Mouse (Mus musculus) layer of hippocampus, adult 2 months (tissue): Measurements from ENCODE around the gene Zbtb22. TPM values are rescaled to one million over a fixed set of nuclear protein-coding genes. Genes with fewer than 3 reads are reported as not detected.

Source experiments
- DNase-seq, 2 experiments: peaks; one replicate each; pipeline ENCODE4 v3.0.0; 2022; ENCODE audit warnings: low spot score in 2 of 2
- H3K27ac ChIP-seq: fragments of 200-600 bp; 2 replicates; pipeline ENCODE4 v1.8.1; 2022
- H3K4me3 ChIP-seq: fragments of 200-600 bp; 2 replicates; pipeline ENCODE4 v1.8.1; 2022; ENCODE audit warnings: mild to moderate bottlenecking
- CTCF ChIP-seq: fragments of 200-600 bp; conservative IDR thresholded peaks from 2 replicates; pipeline ENCODE4 v1.8.1; 2022; ENCODE audit warnings: antibody characterized with exemption, mild to moderate bottlenecking, moderate library complexity
- total RNA-seq, 2 experiments: library from RNA; stranded (reverse); gene quantifications; 2 replicates each; pipeline ENCODE4 v1.2.3; 2021

Gene Zbtb22
- total RNA-seq, 2 experiments from 2014 or later: 31.4 to 31.8 TPM

- DNase-seq: peak in 1 of 2 experiments; percentile 55
- peak; percentile 50 for TF ChIP-seq CTCF
- Histone ChIP-seq H3K4me3 (peak overlapping the region; percentile 78), H3K27ac (peak overlapping the region; percentile 83)
Measured at GRCm38 (mm10) chr17:33919351-33920281, 3.9 kb downstream of the Zbtb22 start.

DNA sequence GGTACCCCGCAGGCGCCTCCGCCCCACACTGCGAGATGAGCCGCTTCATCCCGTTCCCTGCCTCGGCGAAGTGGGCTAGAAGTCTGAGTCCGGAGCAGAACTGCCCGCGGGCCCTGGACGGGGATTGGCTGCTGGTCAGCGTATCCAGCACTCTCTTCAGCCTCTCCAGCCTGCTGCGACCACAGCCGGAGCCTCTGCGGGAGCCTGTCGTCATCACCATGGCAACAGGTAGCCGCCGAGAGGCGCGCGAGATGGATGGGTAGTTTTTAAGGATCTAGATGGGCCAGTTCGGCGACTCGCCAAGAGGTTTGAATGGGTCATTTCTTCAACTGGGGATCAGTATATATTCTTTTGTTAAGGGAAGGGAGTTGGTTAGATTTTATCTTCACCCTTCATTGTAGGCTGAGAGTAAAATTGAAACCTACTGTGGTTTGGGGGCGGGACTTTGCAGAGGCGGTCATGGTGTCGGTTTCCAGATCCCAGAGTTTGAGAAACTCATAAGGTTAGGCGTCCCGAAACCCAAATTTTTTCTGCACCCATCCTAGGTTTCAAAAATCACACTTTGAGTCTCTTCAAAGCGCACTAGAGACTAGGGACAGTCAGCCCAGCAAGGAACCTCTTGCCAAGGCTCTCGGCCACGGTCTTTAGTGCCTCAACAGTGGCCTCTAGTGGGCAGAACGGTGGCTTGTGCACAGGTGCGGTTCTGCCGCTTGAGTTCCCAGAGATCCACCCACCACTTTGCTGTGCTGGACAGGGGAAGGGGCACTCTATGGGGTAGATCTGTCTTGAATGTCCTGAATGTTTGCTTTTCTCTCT, 4.8 kb downstream of the Zbtb22 start:
- peak; percentile 89 for TF ChIP-seq CTCF
- peak overlapping the region; percentile 83 for H3K27ac ChIP-seq
- DNase-seq: peak; percentile 75

DNA sequence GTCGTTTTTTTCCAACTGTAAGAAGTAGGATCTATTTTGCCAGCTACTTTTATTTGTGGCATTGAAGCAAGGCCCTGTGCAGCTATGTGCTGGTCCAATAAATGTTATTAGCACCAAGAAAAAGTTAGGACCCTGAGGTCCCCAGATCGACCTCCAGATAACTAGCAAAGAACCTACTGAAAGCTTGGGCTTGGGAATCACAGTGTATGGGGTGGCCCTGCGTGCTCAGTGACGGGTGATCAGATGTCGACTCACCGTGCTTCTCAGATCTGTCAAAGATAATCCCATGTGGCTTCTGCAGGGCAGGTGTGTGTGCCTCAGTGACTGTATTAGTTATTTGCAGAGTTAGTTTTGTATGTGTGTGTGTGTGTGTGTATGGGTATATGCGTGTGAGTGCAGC, 5.7 kb downstream of the Zbtb22 start:
- Histone ChIP-seq H3K4me3 (no peak overlapping the region), H3K27ac (no peak overlapping the region)
- TF ChIP-seq CTCF: no peak
- no peak for DNase-seq

More for the DNA sequence above, 4.8 kb downstream of the Zbtb22 start:
- peak overlapping the region; percentile 78 for H3K4me3 ChIP-seq

GRCm38 (mm10) chr17:33924577-33925283, 9.0 kb downstream of the Zbtb22 start:
- no peak for DNase-seq
- Histone ChIP-seq H3K27ac (no peak overlapping the region), H3K4me3 (no peak overlapping the region)
- peak; percentile 56 for TF ChIP-seq CTCF

DNA sequence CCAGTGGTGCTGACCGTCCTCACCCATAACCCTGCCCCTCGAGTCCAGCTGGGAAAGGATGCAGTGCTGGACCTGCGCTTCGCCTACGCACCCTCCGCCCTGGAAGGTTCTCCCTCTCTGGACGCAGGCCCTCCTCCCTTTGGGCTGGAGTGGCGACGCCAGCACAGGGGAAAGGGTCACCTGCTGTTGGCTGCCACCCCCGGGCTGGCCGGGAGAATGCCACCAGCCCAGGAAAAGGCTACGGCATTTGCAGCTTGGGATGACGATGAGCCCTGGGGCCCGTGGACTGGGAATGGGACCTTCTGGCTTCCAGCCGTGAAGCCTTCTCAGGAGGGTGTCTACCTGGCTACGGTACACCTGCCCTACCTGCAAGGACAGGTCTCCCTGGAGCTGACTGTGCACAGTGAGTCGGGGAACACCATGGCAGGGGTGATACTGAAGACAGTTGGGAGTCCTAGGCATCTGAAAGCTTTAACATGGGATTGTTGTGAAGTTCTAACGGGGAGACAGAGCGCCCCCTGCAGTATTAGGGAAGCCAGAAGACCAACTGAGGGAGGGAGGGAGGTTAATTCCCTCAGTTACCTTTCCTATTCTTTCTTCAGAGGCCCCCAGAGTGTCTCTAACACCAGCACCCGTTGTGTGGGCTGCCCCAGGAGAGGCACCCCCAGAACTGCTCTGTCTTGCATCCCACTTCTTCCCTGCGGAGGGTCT, 9.9 kb downstream of the Zbtb22 start:
- TF ChIP-seq CTCF: peak; percentile 39
- H3K27ac ChIP-seq: no peak overlapping the region
- H3K4me3 ChIP-seq: no peak overlapping the region
- no peak for DNase-seq

DNA sequence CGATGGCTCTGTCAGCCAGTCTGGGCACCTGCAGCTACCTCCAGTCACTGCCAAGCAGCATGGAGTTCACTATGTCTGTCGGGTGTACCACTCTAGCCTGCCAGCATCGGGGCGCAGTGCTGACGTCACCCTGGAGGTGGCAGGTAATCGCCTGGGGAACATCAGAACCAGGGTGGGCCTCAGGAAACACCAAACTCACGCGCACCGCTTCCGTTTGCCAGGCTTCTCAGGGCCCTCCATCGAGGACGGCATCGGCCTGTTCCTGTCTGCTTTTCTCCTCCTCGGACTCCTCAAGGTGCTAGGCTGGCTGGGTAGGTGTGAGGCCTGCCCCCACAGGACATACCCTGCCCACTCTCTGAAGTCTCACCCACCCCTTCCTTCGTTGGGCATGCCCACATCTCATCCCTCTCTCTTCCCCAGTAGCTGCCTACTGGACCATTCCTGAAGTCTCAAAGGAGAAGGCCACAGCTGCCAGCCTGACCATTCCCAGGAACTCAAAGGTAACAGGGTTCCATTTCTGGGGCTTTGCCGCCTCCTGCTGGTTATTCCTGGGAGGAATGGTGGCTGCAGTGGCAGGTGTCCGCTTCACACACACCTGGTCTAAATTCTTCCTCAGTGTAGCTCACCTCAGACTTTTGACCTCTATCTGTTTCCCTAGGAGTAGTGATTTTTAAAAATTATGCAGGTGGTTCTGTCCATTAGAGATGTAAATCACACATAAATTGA, 10.7 kb downstream of the Zbtb22 start:
- DNase-seq: no peak
- Histone ChIP-seq H3K4me3 (no peak overlapping the region), H3K27ac (no peak overlapping the region)
- peak; percentile 57 for TF ChIP-seq CTCF

- DNase-seq: no peak
- H3K4me3 ChIP-seq: peak overlapping the region; percentile 77
- peak overlapping the region; percentile 96 for H3K27ac ChIP-seq
- TF ChIP-seq CTCF: no peak
Measured at GRCm38 (mm10) chr17:33928251-33928947, 12.7 kb downstream of the Zbtb22 start.

GRCm38 (mm10) chr17:33929371-33930279, 13.9 kb downstream of the Zbtb22 start, which contains the start of gene Rgl2:
Gene Rgl2 (plus strand): TSS chr17:33929543.
- Histone ChIP-seq H3K4me3 (peak within 1 kb of the TSS; percentile 77), H3K27ac (peak within 1 kb of the TSS; percentile 96)
- TF ChIP-seq CTCF: peak; percentile 70
- peak; percentile 91 to 95 for DNase-seq

DNA sequence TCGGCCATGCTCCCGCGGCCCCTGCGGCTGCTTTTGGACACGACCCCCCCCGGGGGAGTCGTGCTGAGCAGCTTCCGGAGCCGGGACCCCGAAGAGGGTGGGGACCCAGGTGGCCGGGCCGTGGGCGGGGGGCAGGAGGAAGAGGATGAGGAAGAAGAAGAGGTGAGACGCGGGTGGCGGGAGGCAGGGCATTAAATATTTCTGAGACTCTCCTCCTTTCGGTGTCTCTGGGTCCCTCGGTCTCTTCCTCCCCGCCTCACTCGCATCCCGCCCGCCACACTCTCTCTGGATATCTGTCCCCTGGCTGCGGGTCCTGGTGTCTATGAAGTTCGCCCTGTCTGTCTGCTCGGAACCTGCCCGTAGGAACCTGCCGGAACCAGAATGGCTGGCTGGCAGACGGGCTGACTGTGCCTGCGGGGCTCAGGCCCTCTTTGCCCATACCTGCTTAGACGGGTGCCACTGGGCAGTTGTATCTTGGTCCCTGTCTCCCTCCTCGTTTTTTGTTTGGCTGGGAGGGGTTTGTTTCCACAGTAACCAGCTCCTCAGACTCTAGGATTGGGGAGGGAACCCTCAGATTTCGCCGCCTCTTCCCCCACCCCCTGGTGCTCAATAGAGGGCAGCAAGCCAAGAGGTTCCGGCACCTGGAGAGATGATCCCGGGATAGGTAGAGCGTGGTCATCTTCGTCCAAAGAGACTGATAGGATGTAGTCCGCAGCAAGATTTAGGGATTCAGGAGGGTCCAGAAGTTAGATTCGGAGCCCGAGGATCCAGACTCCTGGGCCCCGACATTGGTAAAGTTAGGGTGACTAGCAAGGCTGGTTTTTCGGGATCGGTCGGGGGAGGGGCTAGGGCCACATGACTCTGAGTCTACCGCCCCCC, 14.8 kb downstream of the Zbtb22 start:
- Histone ChIP-seq H3K4me3 (peak overlapping the region; percentile 77), H3K27ac (peak overlapping the region; percentile 96)
- TF ChIP-seq CTCF: no peak
- DNase-seq: peak; percentile 69 to 74
